Mouse (Mus musculus): ENCODE measurements around the gene Themis.

Themis gene

DNA sequence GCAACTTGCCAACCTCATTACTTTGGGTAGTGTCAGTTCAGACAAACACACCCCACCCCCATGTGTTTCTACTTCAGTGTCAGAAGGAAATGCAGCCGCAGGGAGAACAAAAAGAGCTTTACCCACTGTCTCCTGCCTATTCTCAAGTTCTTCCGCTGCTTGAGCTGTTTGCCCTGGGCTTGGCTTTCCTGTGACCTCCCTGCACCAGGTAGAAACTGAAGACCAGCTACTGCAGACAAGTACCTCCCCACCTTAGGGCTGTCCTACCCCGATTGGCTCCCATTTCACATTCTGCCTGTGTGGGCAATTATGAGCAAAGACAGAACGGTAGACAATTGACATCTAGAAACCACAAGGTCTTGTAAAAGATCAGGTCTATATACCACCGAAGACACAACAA lies at the start of gene Themis:
Gene Themis, plus strand, starts transcription at position 100 of the 400 bp plus-strand sequence.
- DNase-seq (ENCODE audit: low spot score in 2 of 2): no peak

DNA sequence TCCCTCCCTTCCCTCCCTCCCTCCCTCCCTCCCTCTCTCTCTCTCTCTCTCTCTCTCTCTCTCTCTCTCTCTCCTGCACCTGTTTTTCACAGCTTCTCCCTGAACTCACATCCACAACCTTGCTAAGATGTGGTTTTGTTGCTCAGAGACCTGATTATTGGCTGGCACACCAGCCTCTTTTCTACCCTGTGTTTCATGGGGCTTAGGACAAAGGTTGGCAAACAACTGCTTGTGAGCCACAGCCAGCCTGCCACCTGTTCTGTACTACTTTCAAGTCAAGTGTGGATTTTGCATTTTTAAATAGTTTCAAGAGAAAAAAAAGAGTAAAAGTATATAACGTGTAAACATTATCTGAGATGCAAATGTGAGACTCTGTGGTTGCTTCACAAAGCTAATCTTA lies 48.7 kb upstream of the Themis start:
- DNase-seq (ENCODE audit: low spot score in 2 of 2): no peak

GRCm38 (mm10) chr10:28636096-28636495 lies 32.1 kb upstream of the Themis start:
- no peak for DNase-seq (ENCODE audit: low spot score in 2 of 2)

GRCm38 (mm10) chr10:28641887-28642286 lies 26.3 kb upstream of the Themis start:
- DNase-seq (ENCODE audit: low spot score in 2 of 2): no peak

GRCm38 (mm10) chr10:28647855-28648254 lies 20.3 kb upstream of the Themis start:
- DNase-seq (ENCODE audit: low spot score in 2 of 2): no peak

DNA sequence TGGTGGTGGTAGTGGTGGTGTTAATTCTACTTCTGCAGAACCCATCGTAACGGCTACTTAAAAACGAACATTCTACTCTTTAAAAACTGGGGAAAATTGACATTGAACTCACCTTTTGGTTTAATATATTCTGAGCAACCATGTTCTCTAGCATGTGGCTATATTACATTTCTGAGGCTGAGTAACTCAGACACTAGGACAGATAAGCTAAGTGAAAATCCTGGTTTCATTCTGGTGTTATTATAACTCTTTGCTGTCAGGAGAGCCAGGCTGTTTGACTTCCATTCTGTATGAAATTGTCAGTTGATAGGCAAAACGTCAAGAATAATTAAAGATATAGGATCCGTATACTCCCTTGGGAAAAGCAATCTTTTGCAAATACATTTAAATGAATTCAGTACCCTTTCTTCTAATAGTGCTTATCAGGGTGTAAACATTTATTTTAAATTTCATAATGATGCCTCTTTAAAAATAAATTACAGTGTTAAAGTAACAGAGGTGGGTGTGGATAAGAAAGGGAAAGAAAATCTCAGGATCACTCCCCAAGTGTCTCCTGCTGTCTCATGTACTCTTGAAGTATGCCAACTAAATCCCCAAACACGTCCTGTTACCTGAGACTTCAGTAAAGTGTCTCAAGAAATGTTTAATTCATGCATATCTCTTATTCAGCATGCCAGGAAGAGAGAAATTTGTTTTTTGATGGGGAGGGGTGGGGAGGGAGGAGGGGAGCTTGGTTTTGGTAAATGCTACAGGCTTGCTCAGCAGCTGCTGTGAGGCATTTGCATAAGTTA lies 18.9 kb upstream of the Themis start:
- DNase-seq (ENCODE audit: low spot score in 2 of 2): no peak

- no peak for DNase-seq (ENCODE audit: low spot score in 2 of 2)
These were observed 18.3 kb upstream of the Themis start for GRCm38 (mm10) chr10:28649900-28650160.

- no peak for DNase-seq (ENCODE audit: low spot score in 2 of 2)
These were observed 16.2 kb upstream of the Themis start for GRCm38 (mm10) chr10:28651910-28652309.

GRCm38 (mm10) chr10:28654733-28655132 lies 13.4 kb upstream of the Themis start:
- no peak for DNase-seq (ENCODE audit: low spot score in 2 of 2)

DNA sequence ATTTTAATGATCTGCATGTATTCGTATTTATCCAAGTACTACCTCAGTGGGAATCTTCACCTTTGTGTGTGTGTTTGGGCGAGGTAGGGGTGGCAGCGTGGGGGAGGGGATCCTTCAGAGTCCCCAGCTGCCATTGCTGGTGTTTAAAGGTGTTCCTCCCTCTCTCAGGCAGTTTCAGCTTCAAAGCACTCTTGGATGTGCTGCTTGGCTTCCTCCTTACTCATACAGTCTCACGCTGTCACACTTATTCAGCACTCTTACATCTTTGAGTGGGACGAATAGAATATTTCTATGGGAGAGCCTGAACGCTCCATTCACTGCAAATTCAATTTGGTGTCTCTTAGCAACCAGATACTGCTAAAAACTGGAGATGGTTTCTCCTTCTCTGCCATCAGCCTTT lies 3.0 kb upstream of the Themis start:
- DNase-seq (ENCODE audit: low spot score in 2 of 2): no peak

DNA sequence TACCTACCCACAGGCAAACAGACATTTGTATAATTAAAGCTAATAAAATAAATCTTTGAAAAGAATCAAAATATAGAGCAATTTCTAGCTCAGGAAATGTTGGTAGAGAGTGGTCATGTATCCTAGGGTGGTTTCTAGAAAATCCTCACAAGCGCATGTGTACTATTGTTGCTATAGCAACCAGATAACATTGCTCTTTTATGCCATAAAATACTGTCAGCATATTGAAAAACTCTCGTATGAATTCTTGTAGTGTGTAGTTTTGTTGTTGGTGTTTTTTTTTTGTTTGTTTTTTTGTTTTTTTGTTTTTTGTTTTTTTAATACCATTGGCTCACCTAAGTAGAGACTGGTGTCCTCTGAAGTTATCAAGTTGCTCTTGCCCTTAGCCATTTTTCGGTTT lies 5.8 kb downstream of the Themis start:
- no peak for DNase-seq (ENCODE audit: low spot score in 2 of 2)

DNA sequence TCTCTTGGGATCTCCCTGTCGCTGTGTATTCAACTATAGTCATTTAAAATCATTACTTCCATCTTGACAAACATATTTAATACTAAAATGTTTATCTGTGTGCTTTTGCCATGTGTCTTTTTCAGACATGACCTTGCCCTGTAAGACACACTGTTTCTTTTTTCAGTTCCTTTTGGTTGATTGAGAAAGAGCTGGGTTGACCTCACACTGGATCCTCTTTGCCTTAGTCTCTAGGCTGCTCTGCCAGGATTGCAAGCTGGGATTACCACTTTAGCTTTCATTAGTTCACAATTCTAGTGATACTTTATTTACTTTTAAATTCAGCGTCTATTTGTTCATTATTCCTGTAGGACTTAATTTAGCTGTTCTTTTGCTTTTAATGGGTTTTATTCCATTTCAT lies 7.2 kb downstream of the Themis start:
- DNase-seq (ENCODE audit: low spot score in 2 of 2): no peak

GRCm38 (mm10) chr10:28694981-28695380 lies 26.8 kb downstream of the Themis start:
- no peak for DNase-seq (ENCODE audit: low spot score in 2 of 2)

GRCm38 (mm10) chr10:28696032-28696431 lies 27.9 kb downstream of the Themis start:
- no peak for DNase-seq (ENCODE audit: low spot score in 2 of 2)

DNA sequence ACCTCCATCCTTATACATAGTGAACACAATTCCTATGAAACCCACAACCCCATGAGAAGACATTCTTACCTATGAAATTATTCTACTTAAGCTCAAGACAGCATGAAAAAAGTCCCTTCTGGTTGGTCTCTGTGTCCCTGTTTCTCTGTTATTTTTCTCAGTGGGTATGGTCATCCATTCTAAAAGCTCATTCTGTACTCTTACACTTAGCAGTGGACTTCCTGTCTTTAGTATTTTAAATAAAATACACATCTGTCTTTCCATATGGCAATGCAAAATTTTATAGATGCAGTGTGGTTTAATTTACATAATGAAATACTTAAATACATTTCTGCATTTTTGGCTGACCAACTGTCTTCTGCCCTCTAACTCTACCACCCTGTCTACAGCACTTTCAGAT lies 30.0 kb downstream of the Themis start:
- no peak for DNase-seq (ENCODE audit: low spot score in 2 of 2)

DNA sequence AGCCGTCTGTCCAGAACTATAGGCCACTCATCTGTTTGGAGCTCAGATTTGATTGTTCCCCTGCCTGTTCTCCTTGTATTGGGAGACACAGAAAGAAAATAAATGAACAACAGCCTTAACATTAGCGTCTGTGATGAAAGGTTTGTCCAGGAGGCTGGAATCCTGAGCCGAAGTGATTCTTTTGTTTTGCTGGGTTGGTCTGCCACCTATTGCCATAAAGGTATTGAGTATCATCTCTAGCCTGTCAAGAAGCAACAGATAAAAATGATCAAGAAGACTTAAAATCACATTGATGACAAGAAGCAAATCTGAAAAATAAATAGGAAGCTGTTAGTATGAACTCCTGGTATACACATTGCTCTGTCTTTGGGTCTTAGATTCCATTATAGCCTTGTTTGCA lies 53.7 kb downstream of the Themis start:
- DNase-seq (ENCODE audit: low spot score in 2 of 2): no peak

DNA sequence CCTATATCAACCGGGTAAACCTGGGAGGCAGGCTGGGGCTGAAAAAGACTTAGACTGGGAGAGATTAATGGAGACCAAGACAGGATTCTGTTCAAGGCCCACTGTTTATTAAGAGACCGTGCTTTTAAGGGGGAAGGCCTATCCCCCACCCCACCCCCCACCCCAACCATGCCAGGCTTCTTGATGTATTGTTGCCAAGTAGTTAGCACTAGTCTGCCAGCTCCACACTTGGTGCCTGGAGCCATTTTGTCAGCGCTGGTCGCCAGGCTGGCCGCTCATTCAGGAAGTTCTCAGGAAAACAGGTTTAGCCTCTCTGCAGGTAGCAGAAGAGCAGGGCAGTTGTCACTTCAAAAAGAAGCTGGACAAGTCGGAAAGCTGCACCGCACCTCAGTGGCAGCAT lies 55.1 kb downstream of the Themis start:
- DNase-seq (ENCODE audit: low spot score in 2 of 2): no peak

DNA sequence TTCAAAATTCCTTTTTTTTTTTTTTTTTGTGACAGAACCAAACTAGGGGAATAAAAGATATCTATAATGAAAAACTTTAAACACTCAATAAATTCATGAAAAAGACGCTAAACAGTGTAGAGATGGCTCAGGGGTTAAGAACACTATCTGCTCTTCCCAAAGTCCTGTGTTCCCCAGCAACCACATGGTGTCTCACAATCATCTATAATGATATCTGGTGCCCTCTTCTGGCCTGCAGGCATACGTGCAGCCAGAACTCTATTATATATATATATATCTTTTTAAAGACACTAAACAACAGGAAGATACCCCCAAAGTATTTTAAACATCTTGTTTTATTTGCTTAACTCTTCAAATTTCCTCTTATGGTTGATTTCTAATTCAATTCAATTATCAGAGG lies 62.0 kb downstream of the Themis start:
- no peak for DNase-seq (ENCODE audit: low spot score in 2 of 2)

DNA sequence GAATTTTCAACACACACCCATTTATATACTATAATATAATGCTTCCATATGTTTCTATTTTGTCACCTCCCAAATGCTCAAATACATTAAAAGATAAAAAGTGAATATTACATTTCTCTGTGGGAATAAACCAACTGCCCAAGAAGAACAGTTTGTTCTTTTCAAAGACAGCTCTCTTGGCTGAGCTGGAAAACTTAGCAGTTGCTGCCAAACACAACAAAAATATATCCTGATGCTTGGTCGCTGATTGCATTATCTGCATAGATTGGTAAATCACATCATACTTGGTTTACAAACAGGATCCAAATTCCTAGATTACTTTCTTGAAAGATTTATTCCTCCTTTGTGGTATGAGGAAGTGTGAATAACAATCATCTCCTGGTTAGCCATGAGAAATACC lies 69.8 kb downstream of the Themis start:
- DNase-seq (ENCODE audit: low spot score in 2 of 2): no peak

GRCm38 (mm10) chr10:28746426-28746825 lies 78.3 kb downstream of the Themis start:
- no peak for DNase-seq (ENCODE audit: low spot score in 2 of 2)

DNA sequence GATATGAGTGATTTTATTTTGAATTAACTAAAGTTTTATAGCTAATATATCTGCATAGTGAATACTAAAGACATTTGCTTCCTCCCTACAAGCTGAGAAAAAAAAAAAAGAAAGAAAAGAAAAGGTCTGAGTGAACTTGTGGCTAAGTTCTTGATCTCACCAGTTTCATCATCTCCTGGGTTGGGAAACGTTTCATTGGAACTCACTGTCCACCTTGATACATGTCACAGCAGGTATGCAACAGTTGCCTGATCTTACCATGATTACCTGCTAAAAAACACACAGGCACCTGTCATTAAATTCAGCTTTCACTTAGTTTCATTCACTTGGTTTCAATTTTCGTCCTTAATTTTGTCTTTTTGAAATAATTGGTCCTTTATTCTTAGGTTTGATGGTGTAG lies 85.2 kb downstream of the Themis start:
- DNase-seq (ENCODE audit: low spot score in 2 of 2): no peak

DNA sequence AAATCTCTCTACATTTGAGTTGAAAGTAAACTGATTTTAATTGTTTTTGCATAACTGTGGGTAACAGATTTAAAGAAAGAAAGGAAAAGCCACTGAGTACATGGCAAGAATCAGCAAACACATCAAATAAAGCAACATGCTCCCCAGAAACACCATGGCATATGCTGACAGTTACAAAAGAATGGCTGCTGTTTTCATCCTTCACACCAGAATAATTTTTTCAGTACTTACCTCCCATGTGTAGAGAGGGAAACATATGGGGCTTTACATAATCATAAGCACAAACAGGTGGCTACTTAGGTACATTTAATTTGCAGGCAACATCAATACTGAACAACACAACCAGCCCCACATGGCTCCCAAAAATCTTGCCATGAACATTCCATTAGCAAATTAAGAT lies 86.8 kb downstream of the Themis start:
- no peak for DNase-seq (ENCODE audit: low spot score in 2 of 2)

GRCm38 (mm10) chr10:28776777-28777402 lies 108.7 kb downstream of the Themis start:
- no peak for DNase-seq (ENCODE audit: low spot score in 2 of 2)

DNA sequence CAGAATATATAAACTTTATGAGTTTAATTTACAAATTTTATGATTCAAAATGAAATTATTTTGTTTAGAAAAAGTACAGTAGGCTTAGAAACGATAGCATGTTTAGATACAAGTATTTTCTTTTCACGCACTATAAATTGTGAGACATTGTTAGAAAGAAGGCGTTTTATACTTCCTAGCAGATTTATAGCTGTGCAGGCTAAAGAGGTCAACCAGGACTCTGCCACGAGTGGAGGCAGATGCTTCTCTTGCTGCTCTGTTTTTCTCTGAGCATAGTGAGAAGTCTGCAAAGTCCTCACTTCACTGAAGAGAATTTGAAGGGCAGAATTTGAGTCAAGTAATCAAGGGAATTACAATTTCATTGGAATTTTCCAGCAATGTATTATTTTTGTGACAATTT lies 131.3 kb downstream of the Themis start:
- DNase-seq (ENCODE audit: low spot score in 2 of 2): no peak

All from right cerebral cortex, postnatal 36 days (tissue).